Mouse (Mus musculus) neural tube, embryonic 12.5 days (tissue): ENCODE measurements around the gene Parva. TPM values are rescaled to one million over a fixed set of nuclear protein-coding genes. Genes with fewer than 3 reads are reported as not detected.

Source experiments
- ATAC-seq: fragments of 200-750 bp; cut with Nextera tagmentation; 2 replicates; pipeline ENCODE4 v1.8.0; 2017; ENCODE audit warnings: low read depth, mild to moderate bottlenecking, moderate TSS enrichment, moderate library complexity; ENCODE audit not compliant: low FRiP score
- H3K27ac ChIP-seq: fragments of 300-500 bp; sonication (generic); 2 replicates; pipeline ENCODE4 v1.5.1; 2016
- H3K27me3 ChIP-seq: fragments of 300-500 bp; sonication (generic); replicated peaks from 2 replicates; pipeline ENCODE4 v1.6.1; 2016; ENCODE audit warnings: mild to moderate bottlenecking
- H3K36me3 ChIP-seq: fragments of 300-500 bp; sonication (generic); 2 replicates; pipeline ENCODE4 v1.6.1; 2016; ENCODE audit warnings: mild to moderate bottlenecking
- H3K4me1 ChIP-seq: fragments of 300-500 bp; sonication (generic); 2 replicates; pipeline ENCODE4 v1.6.1; 2016
- H3K4me2 ChIP-seq: fragments of 300-500 bp; sonication (generic); replicated peaks from 2 replicates; pipeline ENCODE4 v1.6.1; 2016; ENCODE audit warnings: mild to moderate bottlenecking
- H3K4me3 ChIP-seq: fragments of 300-500 bp; sonication (generic); 2 replicates; pipeline ENCODE4 v1.5.1; 2016
- H3K9ac ChIP-seq: fragments of 300-500 bp; sonication (generic); 2 replicates; pipeline ENCODE4 v1.6.1; 2016; ENCODE audit warnings: mild to moderate bottlenecking
- H3K9me3 ChIP-seq: fragments of 300-500 bp; sonication (generic); 2 replicates; pipeline ENCODE4 v1.6.1; 2016; ENCODE audit warnings: mild to moderate bottlenecking
- WGBS: fragments of 180-500 bp; shearing (Covaris S2); methylation state at CpG from one replicate; pipeline ENCODE4 v1.1.7; 2016; 5-methylcytosine and 5-hydroxymethylcytosine counted together
- polyA plus RNA-seq: library from polyadenylated mRNA; unstranded; fragments of >200 nt; fragmentation: Nextera tagmentation; extraction: Ambion mirVana; gene quantifications from 2 replicates; pipeline ENCODE4 v1.2.1, GENCODE M21; 2016

Gene Parva
- polyA plus RNA-seq, 1 experiment from 2014 or later = 50.7 TPM

- no peaks in the 10 kb centered on the region for H3K9me3 ChIP-seq
- WGBS = 92% methylated on average over 2 of the region's 2 CpGs
- H3K27me3 ChIP-seq = no peaks in the 10 kb centered on the region
- H3K4me2 ChIP-seq = no peak overlapping the region
- H3K4me3 ChIP-seq = no peak overlapping the region
- H3K9ac ChIP-seq = no peak overlapping the region
- H3K4me1 ChIP-seq = no peaks in the 10 kb centered on the region
- no peaks in the 10 kb centered on the region for H3K36me3 ChIP-seq
- no peak for ATAC-seq
- no peak overlapping the region for H3K27ac ChIP-seq
These were observed 208.6 kb downstream of the Parva start for GRCm38 (mm10) chr7:112635936-112636335.

Other genes starting within 250 kb of the Parva start
- gene Mical2, start 201.6 kb upstream of the Parva start, polyA plus RNA-seq = 1.4 and 2.0 TPM in 2 replicates